Mouse (Mus musculus) layer of hippocampus, postnatal 36 days (tissue): ENCODE measurements around the gene Pigr. TPM values are rescaled to one million over a fixed set of nuclear protein-coding genes. Genes with fewer than 3 reads are reported as not detected.

Experiments
- DNase-seq, 2 experiments: peaks; one replicate each; pipeline ENCODE4 v3.0.0; 2022
- total RNA-seq, 2 experiments: library from RNA; stranded (reverse); gene quantifications; 2 replicates each; pipeline ENCODE4 v1.2.3; 2021

The Pigr gene
- total RNA-seq, 2 experiments from 2014 or later, result not detected

- no peak for DNase-seq
These were observed 51.6 kb downstream of the Pigr start for GRCm38 (mm10) chr1:130877889-130878614.

GRCm38 (mm10) chr1:130879927-130880326 lies 53.4 kb downstream of the Pigr start:
- DNase-seq, result no peak

GRCm38 (mm10) chr1:130883146-130883545 lies 56.7 kb downstream of the Pigr start:
- no peak for DNase-seq

- DNase-seq, result no peak
These were observed 60.9 kb downstream of the Pigr start, which contains the start of gene Il24 for GRCm38 (mm10) chr1:130887354-130887753. Il24 (minus strand) TSS chr1:130887454.

GRCm38 (mm10) chr1:130892446-130892845 lies 66.0 kb downstream of the Pigr start:
- DNase-seq, result no peak

- no peak for DNase-seq
These were observed 67.0 kb downstream of the Pigr start for GRCm38 (mm10) chr1:130893329-130894040.

GRCm38 (mm10) chr1:130894468-130894867 lies 68.0 kb downstream of the Pigr start:
- DNase-seq, result no peak

Other genes with a start within 250 kb of the Pigr start
- not detected for gene Zp3r, start 197.1 kb upstream of the Pigr start, total RNA-seq
- 1 to 10 TPM in 1 of 2 experiments, under 1 TPM in 1; 0.63 to 1.4 TPM for gene C4bp, start 165.1 kb upstream of the Pigr start, total RNA-seq
- not detected for gene Gm29427, start 110.9 kb upstream of the Pigr start, total RNA-seq
- gene Yod1, start 109.4 kb upstream of the Pigr start, total RNA-seq, result 10 to 100 TPM; 18.0 to 18.1 TPM
- 10 to 100 TPM; 46.2 to 46.7 TPM for gene Pfkfb2, start 97.4 kb upstream of the Pigr start, total RNA-seq
- 1 to 10 TPM; 1.3 TPM for gene AA986860, start 94.7 kb upstream of the Pigr start, total RNA-seq
- not detected for gene Fcamr, start 25.8 kb upstream of the Pigr start, total RNA-seq
- not detected for gene Fcmr, start 39.0 kb downstream of the Pigr start, total RNA-seq
- gene Il24, start 60.8 kb downstream of the Pigr start, total RNA-seq, result not detected
- not detected for gene Il20, start 84.8 kb downstream of the Pigr start, total RNA-seq
- not detected for gene Il19, start 113.4 kb downstream of the Pigr start, total RNA-seq
- gene Il10, start 193.2 kb downstream of the Pigr start, total RNA-seq, result not detected